Mouse (Mus musculus) R1 (cell line): ENCODE data around the gene Hibadh.

Experiments
- DNase-seq: peaks from one replicate; pipeline ENCODE4 v3.0.0-alpha.2; 2018; ENCODE audit warnings: low read depth, low spot score

The Hibadh gene

DNA sequence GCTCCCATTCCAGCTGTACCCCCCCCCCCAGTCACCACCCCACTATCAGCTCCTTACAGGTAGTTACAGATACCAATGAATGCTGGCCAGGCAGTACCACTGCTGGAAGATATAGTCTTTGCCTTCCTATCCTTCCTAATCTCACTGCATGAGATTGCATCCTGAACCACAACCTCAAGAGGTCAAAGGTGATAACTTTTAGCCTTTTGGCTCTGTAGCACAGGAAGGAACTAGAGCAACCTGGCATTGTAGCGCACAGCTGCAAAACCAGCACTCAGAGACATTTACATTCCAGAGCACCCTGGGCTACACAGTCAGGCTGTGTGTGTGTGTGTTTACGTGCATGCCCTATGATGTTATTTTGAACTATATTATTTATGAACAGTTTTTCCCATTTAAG lies 137.2 kb downstream of the Hibadh start:
- no peak for DNase-seq

GRCm38 (mm10) chr6:52501479-52501878 lies 138.7 kb downstream of the Hibadh start:
- no peak for DNase-seq
